Mouse (Mus musculus): ENCODE measurements around the gene Tex21.

- TF ChIP-seq ELF1 (IDR thresholded peaks at IDR 0.05; ENCODE audit: low read depth, low read length) (no peak), CTCF (IDR thresholded peaks at IDR 0.05 in 2 of 3, conservative IDR thresholded peaks at IDR 0.05 in 1 of 3; ENCODE audit: control insufficient read depth in 1 of 3, insufficient read depth in 1 of 3, low read depth in 2 of 3, low read length in 3 of 3, poor library complexity in 1 of 3, severe bottlenecking in 1 of 3) (no peak), EP300 (IDR thresholded peaks at IDR 0.05; ENCODE audit: low read depth in 1 of 2, low read length in 2 of 2) (no peak), SMC3 (IDR thresholded peaks at IDR 0.05; ENCODE audit: low read depth, low read length) (no peak), TCF12 (IDR thresholded peaks at IDR 0.05; ENCODE audit: low read depth, low read length) (no peak), MAZ (IDR thresholded peaks at IDR 0.05; ENCODE audit: low read depth, low read length) (no peak), MYB (IDR thresholded peaks at IDR 0.05; ENCODE audit: low read depth, low read length) (no peak), JUND (IDR thresholded peaks at IDR 0.05; ENCODE audit: low read depth, low read length) (no peak), MYC (IDR thresholded peaks at IDR 0.05; ENCODE audit: low read depth, low read length) (no peak), RAD21 (IDR thresholded peaks at IDR 0.05; ENCODE audit: low read depth, low read length) (no peak), POLR2A (IDR thresholded peaks at IDR 0.05; ENCODE audit: control insufficient read depth in 1 of 2, insufficient read depth in 1 of 2, low read depth in 1 of 2, low read length in 2 of 2, poor library complexity in 1 of 2) (no peak)
Measured at GRCm38 (mm10) chr12:76287986-76288385, 41.4 kb upstream of the Tex21 start.

All from MEL (cell line).